In genomic region chrX:101189285-101189684, GRCm38 (mm10) we compare ENCODE assay signal across 28 mouse cellular contexts.
"Had no signal": no experiment of that assay in that cellular context is flagged by ENCODE, and none has a peak within 500 bp of the region (broad histone marks: within the 10 kb centered on the region; RNA-seq: fewer than 3 reads in every experiment).

No protein-coding gene starts in this region.

- DNase-seq: gastrocnemius, adult 2 months; gastrocnemius, postnatal 10 days; gastrocnemius, postnatal 25 days; heart, adult 11 months; heart, postnatal 10 days; heart, postnatal 4 days; kidney, adult 18-20 months; kidney, adult 8-10 months; kidney, postnatal 10 days; kidney, postnatal 25 days; kidney, postnatal 4 days; layer of hippocampus, adult 9-11 months; layer of hippocampus, postnatal 36 days; left cerebral cortex, postnatal 4 days had no signal

- H3K4me1 ChIP-seq: heart, embryonic 10.5 days; heart, embryonic 12.5 days; hindbrain, embryonic 10.5 days; hindbrain, embryonic 12.5 days; intestine, embryonic 15.5 days; limb, embryonic 13.5 days; limb, embryonic 15.5 days; liver, embryonic 12.5 days had no signal

- ATAC-seq: hindbrain, embryonic 16.5 days; inflammation-experienced regulatory T-cells, adult 6 months; intestine, embryonic 15.5 days; intestine, postnatal 0 days; liver, embryonic 12.5 days had no signal

- H3K9ac ChIP-seq: heart, embryonic 12.5 days; hindbrain, embryonic 12.5 days; hindbrain, embryonic 14.5 days; intestine, embryonic 15.5 days; limb, embryonic 13.5 days; limb, embryonic 15.5 days; liver, embryonic 12.5 days; liver, embryonic 14.5 days had no signal

- H3K36me3 ChIP-seq: heart, embryonic 10.5 days; heart, embryonic 12.5 days; hindbrain, embryonic 10.5 days; hindbrain, embryonic 12.5 days; intestine, embryonic 15.5 days; limb, embryonic 13.5 days; limb, embryonic 15.5 days; liver, embryonic 12.5 days had no signal

- H3K4me3 ChIP-seq: gastrocnemius, adult 2 months; heart, embryonic 10.5 days; heart, embryonic 12.5 days; hindbrain, embryonic 10.5 days; hindbrain, embryonic 12.5 days; intestine, embryonic 15.5 days; layer of hippocampus, adult 2 months; limb, embryonic 13.5 days; limb, embryonic 15.5 days; liver, embryonic 12.5 days had no signal

- H3K27ac ChIP-seq: gastrocnemius, adult 2 months; heart, embryonic 10.5 days; hindbrain, embryonic 10.5 days; hindbrain, embryonic 12.5 days; hindbrain, embryonic 14.5 days; intestine, embryonic 15.5 days; layer of hippocampus, adult 2 months; limb, embryonic 13.5 days; limb, embryonic 15.5 days; liver, embryonic 12.5 days; liver, embryonic 14.5 days had no signal

- H3K27me3 ChIP-seq: heart, embryonic 12.5 days; intestine, embryonic 15.5 days; limb, embryonic 15.5 days; liver, embryonic 12.5 days had no signal
